Mouse (Mus musculus): ENCODE measurements around the gene Sh3bp1.

The Sh3bp1 gene

DNA sequence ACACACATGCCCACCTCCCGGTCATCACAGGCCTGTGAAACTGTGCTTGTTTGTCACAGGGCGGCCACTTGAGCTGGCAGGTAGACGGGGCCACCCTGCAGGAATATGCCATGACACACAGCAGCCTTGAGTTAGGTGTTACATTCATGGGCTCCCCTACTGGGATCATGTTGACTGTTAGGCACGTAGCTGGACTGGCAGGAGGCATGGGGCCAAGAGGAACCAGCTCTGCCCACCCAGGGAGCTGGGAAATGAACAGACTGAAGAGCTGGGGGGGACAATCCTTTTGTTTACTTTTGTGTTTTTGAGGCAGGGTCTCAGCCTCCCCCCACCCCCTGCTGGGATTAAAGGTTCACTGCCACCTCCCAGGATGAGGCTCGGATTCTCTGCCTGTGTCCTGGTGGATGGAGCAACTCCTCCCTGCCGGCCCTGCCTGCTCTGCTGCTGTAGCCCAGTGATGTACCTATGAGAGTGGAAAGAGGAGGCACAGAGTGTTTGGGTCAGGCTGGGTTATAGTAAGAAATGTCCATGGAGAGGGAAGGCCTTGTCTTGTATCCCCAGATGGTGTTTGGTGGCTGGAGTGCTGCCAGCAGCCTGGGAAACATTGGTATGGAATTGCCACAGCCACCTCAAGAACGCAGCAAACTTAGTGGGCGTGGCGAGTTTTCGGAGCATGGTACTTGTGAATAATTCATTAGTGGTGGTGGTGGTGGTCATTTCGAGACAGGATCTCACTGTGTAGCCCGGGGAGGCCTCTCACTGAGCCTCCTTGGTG is 16.7 kb downstream of the Sh3bp1 start:
- peak; percentile 80 for DNase-seq

DNA sequence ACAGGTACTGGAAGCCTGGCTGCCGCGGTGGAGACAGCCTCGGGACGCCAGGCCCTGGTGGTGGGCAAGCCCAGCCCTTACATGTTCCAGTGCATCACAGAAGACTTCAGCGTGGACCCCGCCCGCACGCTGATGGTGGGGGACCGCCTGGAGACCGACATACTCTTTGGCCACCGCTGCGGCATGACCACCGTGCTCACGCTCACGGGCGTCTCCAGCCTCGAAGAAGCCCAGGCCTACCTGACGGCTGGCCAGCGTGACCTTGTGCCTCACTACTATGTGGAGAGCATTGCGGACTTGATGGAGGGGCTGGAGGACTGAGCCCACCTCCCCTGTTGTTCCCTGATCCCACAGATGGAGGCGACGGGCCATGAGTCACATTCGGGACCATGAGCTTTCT is 18.6 kb downstream of the Sh3bp1 start:
- no peak for DNase-seq

DNA sequence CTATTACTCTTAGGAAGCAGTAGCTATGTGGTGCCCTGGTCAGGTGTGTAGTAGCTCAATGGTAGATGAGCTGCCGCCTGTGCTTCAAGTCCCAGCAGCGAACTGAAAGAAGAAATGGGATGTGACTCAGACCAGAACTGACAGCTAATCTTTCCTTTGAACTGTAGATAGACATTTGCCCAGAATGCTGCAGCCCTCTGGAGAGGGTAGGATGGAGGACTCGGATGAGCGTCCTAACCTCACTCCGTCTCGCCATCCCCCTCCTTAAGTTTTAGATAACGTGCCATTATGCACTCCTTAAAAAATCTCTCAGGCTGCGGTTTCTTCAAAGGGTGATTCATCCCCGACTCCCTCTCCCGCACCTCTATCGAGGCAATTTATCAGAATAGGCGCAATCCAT is 20.3 kb downstream of the Sh3bp1 start:
- DNase-seq: no peak

DNA sequence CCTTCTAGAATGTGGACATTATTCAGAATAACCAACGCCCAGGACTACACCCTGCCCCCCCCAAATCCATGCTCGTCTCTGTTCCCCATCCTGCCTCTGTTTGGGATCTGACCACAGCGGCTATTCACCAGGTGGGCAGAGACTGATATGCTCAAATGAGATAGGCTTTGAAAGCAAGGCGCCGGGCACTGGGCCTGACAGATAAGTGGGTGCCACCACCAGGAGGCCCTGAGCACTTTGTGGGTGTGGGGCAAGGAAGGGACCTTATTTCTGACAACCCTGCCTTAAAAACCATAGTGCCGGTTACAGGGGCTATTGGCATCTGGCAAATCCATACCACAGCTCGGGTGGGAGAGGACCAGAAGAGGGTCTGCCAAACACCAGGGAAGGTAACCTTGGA is 23.1 kb downstream of the Sh3bp1 start:
- DNase-seq: no peak

DNA sequence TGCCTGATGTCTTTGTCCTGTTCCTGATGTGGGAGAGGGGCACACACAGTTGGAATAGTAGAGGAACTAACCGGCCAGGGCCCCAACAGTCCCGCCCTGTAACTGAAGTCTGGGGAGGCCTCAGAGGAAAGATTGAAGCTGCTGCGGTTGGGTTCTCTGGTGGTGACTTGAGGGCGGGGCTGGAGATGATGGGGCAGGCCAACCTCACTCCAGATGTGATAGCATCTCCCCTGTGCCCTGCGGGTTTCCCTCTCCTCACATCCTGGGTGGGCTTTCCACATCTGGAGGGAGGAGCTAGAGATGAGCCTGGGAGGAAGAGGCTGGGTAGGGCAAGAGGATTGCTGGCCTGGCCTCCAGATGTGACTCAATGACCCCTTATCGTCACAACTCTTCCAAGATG is 24.0 kb downstream of the Sh3bp1 start:
- DNase-seq: no peak

DNA sequence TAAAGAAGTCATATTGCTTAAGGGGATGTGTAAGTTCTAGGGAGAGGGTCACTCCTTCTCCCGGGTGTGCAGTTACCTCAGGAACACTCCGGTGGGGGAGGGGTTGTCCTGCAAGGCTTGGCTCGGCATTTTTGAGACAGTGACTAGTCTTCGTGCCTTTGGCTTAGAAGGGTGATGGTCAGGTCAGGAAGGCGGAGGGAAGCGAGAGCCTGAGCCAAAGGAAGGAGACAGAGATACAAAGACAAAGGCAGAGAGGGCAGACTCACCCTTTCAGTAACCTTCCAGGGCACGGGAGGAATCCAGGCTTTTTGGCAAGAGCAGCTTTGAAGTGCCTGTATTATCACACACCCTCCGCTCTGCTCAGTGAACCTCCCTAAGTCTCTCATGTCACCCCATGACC is 25.6 kb downstream of the Sh3bp1 start:
- DNase-seq: no peak

DNA sequence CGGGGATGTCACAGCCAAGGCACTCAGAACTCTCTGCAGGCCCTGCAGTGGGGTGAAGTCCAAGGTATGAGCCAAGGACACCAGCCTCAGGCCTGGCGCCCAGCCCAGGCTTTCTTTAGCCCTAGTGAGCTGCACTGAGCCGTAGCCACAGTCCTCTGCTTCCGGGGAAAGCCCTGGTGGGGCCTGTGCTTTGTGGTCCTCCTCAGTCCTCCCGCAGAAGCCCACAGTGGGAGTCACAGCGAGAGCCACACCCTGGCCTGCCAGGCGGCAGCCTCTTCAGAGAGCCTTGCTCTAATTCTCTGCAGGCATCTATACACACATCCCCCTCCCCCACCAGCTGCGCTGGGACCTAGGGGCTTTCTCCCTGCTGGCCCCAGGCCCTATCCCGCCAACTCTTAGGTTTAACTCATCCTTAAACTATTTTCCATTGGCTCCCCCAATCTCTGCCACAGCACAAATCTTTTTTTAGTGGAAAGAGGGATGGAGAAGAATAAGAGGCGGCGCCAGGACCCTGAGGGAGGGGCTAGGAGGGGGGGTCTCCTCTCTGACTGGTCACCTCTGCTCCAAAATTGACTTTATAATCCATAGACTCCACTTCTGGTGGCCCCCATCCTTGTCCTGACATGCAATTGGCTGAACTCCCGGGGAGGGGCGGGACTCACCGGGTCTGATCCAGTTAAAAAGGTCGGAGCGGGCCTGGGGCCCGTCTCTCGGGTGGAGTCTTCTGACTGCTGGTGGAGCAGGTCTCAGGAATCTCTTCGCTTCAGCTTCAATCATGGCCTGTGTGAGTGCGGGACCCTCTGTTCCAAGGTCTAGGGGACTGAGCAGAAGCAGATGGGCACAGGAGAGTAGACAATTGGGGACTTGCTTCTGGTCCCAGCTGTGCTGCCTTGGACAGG is 26.7 kb downstream of the Sh3bp1 start, which contains the start of gene Lgals1:
TSS of gene Lgals1 (plus strand) at position 705 of the 899 bp plus-strand sequence.
- DNase-seq: peak; percentile 84

DNA sequence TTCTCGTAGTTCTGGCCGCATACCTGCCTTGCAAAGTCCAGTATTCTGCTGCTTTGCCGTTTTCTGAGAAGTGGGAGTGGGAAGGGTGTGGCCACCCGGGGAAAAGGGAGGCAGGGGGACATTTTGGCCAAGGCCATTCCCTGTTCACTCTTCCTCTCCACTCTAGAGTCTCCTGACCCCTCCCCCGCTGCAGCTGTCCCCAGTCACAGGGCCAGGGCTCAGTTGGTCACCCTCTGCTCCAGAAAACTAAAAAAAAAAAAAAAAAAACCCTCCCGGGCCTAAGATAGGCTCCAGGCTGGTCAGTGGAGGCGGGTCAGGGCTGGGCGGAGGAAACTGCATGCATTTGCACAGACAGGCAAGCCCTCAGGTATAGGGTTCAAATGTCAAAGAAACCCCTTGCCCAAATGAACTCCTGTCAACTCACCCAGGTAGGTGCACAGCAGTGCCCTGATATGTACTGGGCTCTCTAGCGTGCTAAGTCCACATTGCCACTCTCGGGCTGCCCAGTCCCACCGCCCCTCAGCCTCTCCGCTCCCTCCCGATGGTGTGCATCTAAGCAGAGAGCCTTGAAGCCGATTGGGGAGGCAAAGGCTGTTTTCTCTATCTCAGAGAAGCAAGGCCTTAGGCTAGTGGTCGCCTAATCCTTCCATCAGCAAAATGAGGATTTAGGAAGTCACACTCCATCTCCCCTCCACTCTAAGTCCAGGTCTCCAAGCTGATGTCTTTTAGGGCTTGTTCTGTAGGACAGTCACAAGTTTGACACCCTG is 27.6 kb downstream of the Sh3bp1 start:
- no peak for DNase-seq

DNA sequence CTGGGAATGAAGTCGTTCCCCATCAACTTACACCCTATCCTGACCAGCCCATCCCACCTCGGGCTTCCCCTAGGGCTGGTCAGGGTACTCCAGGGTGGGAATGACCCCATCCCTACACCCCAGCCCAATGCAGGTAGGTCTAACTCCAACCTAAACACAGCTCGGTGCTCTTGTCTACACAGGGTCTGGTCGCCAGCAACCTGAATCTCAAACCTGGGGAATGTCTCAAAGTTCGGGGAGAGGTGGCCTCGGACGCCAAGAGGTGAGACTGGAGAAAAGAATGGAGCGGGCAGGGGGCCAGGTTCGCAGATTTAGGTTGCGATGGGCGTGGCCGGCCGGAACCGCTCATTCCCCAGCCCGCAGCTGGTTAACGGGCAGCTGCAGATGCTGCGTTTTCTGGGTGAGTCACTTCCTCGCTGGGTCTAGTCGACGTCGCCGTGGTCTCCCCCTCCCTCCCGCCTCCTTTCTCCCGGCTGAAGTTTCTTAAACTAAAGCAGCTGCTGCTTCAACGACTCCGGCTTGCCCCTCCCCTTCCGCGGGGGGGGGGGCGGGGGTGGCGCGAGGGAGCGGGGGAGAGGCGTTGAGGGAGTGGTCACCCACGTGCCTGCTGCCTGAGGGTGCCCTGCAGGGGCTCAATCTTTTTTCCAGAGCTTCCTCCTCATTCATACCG is 28.4 kb downstream of the Sh3bp1 start:
- DNase-seq: no peak

DNA sequence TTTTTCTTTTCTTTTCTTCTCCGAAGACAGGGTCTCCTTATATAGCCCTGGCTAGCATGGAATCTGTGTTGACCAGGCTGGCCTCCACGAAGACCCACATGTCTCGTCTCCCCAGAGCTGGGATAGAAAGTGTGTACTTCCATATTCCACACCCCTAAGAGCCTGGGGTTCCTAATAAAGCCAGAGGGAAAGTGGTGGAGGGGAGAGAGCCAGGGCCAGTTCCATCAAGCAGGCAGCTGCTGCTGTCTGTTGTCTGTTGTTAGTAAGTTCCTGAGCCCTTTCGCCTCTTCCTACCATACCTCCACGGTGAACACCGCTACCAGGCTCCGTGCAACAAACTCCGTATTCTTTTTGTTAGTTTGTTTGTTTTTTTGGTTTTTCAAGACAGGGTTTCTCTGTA is 29.0 kb downstream of the Sh3bp1 start:
- no peak for DNase-seq

DNA sequence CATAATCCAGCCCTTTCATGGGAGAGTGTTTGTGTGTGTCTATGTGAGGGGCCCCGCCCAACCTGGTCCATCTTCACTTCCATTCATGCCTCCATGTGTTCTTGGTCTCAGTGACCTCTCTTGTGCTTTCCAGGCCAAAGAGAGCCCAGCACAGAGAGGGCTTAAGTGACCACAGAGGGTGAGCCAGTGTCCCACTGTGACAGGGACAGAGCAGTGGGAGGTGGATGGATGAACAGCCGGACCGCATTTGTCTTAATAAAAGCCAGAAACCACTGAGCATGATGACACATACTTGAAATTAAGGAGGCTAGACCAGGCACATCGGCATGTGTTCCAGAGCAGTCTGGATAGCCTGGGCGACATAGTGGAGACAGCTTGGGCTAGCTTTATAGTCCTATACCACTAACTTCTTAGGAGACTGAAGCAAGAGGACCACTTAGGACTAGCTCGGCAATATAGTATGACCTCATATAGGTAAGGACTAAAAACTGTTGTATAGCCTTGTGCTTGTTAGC is 30.7 kb downstream of the Sh3bp1 start:
- no peak for DNase-seq

DNA sequence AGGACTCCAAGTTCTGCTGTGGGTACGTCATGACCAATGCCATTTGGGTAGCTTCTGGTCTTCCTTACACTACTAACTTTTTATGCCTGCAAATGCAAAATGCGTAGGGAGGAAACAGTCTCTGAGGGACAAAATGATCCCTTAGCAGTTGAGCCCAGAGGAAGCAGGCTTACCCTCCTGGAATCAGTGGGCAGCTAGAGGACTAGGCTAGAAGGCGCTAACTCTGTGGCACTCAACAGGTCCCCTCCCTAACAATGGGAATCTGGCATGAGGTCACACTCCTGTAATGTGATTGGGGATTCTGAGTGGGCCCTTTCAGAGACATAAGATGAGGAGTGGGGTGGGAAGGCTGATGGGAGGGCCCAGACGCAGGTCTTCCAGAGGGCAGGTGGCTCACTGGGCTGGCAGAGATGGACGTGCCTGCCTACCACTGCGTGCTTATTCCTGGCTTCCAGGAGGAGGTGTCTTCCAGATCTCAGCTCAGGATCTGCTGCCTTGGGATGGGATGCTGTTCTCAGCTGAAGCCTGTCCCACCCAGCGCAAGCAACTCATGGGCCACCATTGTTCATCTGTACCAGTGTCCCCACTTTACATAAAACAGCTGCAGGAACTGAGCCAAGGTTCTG is 31.3 kb downstream of the Sh3bp1 start:
- no peak for DNase-seq

DNA sequence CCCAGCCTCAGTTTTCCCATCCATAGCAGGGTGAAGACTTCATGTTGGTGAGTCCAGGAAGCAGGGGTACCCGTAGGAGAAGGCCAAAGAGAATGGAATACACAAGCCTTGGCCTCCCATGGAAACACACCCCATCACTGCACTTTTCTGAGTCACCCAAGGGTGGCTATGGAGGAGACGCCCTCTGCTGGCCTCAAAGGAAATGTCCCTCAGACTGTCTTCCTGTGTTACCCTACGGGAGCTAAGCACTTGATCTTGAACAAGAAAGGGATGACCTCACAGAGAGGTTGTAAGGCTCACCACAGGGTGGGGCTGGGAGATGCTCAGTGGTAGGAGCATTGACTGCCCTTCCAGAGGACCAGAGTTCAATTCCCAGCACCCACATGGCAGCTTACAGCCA is 32.0 kb downstream of the Sh3bp1 start:
- DNase-seq: no peak

DNA sequence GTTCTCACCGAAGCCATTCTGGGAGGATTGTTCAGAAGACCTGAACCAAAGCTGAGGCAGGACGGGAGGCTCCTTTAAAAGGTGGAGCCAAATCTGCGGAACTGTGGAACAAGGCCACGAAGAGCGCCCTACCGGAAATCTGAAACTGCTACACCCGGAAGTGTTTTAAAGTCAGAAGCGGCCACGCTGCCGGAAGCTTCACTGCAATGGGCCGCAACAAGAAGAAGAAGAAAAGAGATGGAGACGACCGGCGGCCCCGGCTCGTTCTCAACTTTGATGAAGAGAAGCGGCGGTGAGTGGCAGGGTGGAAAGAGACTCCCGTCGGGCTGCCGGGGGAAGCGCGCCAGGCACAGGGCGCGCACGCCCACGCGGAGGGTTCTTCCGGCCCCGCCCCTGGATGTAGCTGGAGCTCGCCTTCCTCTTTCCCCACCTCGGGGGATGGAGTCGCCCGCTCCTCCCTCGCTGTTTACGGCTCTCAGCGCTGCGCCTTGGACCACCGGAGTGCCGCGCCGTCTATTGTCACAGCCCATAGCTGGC is 35.3 kb downstream of the Sh3bp1 start, which contains the start of gene Nol12:
TSS of gene Nol12 (plus strand) at position 150 of the 537 bp plus-strand sequence.
- DNase-seq: peak; percentile 90

DNA sequence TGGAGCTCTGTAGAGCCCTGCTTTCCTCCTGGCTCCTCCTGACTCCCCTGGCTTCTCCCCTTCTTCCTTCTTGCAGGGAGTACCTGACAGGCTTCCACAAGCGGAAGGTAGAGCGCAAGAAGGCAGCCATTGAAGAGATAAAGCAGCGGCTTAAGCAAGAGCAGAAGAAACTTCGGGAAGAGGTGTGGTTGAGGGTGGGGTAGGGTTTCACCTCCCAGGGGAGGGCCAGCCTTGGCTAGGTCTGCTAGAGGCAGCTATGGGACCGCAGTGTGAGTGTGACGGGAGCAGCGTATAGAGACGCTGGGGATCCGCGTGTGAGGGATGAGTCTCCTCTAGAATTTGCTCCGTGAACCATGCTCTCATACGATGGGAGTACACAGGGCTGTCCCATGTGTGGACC is 36.8 kb downstream of the Sh3bp1 start:
- DNase-seq: no peak

DNA sequence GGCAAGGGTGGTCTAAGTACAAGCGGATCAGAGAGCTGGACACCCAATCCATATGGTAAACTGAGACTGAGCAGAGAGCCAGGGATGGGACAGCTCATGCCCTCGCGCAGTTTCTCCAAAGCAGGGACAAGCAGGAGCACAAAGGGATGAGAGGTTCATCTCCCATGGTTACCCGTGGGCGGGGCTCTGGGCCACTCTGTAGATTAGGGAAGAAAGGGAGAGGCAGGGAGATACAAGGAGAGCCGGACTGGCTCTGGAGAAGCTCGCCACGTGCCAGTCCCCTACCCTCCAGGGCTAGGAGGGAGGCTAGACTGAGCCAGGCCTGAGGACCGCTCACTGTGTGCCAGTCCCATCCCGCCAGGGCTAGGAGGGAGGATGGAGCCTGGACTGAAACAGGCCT is 37.7 kb downstream of the Sh3bp1 start:
- no peak for DNase-seq

DNA sequence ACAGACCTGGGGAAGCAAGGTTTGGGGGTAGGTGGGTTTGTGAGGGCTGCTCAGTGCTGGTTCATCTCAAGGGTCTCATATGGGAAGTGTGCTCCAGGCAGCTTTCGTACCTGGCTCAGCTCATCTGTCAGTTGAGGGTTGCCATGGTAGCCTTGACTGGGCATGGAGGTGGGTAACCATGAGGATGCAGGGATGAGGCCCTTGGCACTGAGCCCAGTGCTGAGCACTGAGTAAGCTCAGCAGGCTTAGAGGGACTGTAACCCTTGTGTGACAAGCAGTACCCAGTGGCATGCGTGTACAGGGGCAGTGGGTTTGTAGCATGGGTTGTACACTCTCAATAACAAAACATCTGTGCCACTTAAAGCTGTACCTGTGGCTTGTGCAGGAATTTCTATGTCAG is 38.4 kb downstream of the Sh3bp1 start:
- DNase-seq: no peak

DNA sequence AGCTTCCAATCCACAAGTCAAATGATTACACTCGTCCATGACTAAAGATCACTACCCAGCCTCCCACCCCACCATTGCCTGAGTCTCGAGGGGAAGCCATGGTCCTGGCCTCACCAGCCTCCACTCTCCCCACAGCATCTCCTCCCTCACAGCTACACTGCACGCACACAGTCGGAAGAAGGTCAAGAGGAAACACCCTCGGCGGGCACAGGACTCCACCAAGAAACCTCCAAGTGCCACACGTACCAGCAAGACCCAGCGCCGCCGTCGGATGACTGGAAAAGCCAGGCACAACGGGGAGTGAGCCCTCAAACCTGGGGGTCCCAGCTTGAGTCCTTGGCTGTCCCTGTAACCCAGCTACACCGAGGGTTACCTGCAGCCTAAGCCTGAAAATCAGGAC is 40.8 kb downstream of the Sh3bp1 start:
- DNase-seq: no peak

DNA sequence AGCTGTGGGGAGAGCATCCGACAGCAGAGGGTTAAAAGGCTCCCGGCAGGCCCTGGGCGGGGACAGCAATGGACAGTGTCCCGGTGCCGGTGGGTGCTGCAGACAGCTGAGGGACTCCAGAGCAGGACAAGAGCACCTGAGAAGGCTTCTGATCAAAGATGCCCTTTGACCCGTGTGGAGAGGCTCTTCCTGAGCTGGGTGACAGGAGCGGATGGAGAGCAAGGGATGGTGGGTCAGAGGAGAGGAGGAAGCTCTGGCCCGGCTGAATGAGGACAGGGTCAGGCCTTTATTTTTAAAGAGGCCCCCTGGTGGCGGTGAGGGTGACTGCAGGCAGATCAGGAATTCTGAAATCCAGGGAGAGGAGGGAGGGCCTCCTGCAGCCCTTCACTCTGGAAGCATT is 43.1 kb downstream of the Sh3bp1 start:
- peak; percentile 92 for DNase-seq

DNA sequence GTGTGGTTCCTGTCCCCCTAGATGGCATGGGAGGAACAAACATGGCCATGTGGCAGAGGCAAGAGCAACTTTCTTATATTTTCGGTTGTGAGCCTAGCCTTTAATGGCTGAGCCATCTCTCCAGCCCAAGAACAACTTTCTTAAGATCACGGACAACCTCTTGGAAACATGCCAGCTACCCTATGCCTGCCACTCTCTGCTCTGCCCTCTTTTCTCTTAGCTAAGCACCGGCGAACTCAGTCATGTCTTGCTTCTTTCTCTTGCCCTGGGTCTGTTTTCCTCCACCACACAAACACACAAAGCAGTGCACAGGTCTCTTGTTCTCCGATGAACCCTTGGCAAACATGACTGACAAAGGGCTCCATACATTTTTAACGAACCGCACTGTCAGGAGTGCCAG is 46.7 kb downstream of the Sh3bp1 start:
- no peak for DNase-seq

DNA sequence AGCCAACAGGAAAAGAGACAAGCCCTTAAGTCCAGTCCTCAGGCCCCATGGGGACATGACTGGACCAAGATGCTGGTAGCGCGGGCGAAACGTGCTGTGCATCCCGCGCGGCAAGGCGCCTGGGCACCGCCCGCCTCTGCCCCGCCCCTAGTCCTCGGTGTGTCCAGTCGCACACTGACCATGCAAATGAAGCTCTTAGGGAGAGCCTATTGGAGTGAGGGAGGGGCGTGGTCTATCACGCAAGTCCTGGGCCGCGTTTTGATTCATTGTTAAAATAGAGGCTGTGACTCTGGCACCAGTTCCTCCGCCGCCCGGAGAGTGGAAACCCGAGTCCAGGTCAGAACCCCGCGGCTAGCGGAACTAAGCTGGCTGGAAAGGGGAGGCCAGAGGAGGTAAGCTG is 48.1 kb downstream of the Sh3bp1 start, which contains the start of gene Triobp:
TSS of gene Triobp (plus strand) at position 68 of the 400 bp plus-strand sequence.
- peak; percentile 94 for DNase-seq
